Mouse (Mus musculus) olfactory bulb, adult 2 months (tissue): ENCODE data around the gene Pnliprp2.

Experiments used
- CTCF ChIP-seq: fragments of 200-500 bp; IDR thresholded peaks from 2 replicates; pipeline ENCODE4 v1.5.1; 2012; ENCODE audit warnings: low read depth, mild to moderate bottlenecking, low read length, moderate library complexity; ENCODE audit not compliant: insufficient read depth
- POLR2A ChIP-seq: fragments of 200-500 bp; IDR thresholded peaks from 2 replicates; pipeline ENCODE4 v1.6.1; 2012; ENCODE audit warnings: mild to moderate bottlenecking, low read depth, low read length, moderate library complexity; ENCODE audit not compliant: insufficient read depth

- TF ChIP-seq CTCF (no peak), POLR2A (no peak)
These were observed 63.8 kb downstream of the Pnliprp2 start for GRCm38 (mm10) chr19:58823301-58823700.
